Mouse (Mus musculus): ENCODE measurements at regions not wholly inside any gene's neighbourhood (a gene's known extent, or its start where the extent isn't known, plus 50 kb on each side); places are given as distances from the start of the nearest gene placed in this dataset.
A peak's percentile ranks its signal among the peaks of the same experiment; 100 is the strongest.

DNA sequence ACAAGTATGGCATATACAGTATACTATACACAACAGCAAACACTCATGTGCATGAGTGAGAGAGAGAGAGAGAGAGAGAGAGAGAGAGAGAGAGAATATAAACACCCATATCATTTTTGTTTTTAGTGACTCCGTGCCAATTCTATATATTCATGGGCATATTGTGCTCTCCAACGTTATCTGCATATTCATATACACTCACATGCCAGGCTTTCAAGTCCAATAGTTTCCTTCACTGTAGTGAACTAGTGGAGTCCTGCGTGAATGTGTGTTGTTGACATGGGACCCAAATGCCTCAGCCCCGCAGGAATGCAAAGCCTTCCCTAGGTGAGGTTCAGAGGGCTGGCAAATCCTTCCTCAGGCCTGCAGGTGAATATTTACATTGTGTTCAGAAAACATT lies 53.4 kb upstream of the Nab1 start:
- DNase-seq = no peak

- no peak for DNase-seq
Measured at GRCm38 (mm10) chr1:52565812-52566211, 64.7 kb upstream of the Nemp2 start.

DNA sequence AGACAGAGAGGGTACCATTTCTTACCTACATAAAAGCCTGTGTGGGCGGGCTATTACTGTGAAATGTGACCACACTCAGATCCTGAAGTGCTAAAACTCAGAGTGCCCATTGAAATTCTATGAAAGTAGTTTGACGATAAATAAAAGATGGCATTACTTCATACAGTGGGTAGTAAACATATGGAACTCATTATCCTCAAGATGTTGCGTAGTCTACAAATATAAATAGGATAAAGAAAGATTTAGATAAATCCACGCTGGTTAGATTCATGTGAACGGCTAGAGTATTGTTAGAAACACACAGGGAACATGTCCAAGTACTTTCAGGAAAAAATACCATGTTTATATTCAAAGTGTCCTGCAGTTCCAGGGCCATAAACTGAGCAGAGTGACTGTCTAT lies 58.8 kb upstream of the Nemp2 start:
- DNase-seq = no peak

- DNase-seq = peak; percentile 11
Measured at GRCm38 (mm10) chr1:52578298-52579056, 52.0 kb upstream of the Nemp2 start.

GRCm38 (mm10) chr1:52580132-52580896 lies 50.2 kb upstream of the Nemp2 start:
- DNase-seq = no peak
